Mouse (Mus musculus) R1 (cell line): Measurements from ENCODE around the gene Hspa2.
"Not testable (repeated sequence)": the region's sequence is repeated elsewhere in the genome, so short reads cannot be mapped to it uniquely, and the experiment has no call there.

Source experiments
- DNase-seq: peaks from one replicate; pipeline ENCODE4 v3.0.0-alpha.2; 2018; ENCODE audit warnings: low read depth, low spot score

Hspa2 gene

GRCm38 (mm10) chr12:76431431-76431830, 27.5 kb downstream of the Hspa2 start:
- DNase-seq, result no peak

DNA sequence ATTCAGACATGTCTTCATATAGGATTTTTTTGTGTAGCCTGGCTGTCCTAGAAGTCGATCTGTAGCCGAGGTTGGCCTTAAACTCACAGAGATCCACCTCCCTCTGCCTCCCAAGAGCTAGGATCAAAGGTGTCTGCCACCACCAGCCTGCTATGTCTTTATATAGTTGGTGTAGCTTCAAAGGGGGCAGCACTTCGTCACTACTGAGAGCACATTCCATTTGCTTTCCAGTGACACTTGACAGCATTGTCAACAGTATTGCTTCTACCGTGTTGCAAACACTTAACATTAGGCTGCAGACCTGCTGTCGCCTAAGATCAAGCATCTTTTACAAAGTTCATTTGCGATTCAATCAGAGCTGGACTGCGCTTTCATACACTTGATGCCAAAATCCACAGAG, 30.1 kb downstream of the Hspa2 start:
- DNase-seq, result no peak

DNA sequence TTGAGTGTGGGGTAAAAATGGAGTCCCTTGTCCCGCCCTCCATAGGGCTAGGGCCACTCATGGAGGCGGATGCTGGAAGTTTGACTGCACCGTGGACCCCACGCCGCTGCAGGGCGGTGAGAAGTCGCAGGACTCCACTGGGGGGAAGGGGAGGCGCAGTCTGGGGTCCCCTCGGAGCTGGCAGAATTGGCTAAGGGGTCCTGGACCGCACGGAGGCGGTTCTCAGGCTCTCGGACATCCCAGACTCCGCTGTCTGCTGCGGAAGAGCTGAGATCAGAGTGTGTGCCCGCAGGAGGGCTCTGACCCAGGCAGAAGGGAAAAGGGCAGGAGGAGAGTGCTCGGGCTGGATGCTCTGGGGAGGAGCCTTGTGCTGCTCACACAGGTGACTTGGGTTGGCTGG, 31.1 kb downstream of the Hspa2 start:
- DNase-seq, result peak; percentile 45

DNA sequence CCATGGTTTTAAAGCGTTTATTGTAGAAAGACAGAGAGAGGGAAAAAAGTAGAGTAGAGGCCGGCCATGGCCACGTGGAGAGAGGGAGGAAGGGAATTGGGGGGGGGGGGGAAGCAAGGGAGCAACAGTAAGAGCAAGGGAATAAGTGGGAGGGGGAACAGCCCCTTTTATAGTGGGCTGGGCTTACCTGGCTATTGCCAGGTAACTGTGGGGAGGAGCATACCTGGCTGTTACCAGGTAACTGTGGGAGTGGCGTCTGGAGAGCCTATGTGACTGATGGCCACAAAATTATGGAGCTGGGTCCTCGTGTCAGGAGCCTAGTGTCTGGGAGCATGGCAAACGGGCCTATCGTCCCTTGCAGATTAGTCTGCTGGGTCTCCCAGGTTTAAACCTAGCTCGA, 31.6 kb downstream of the Hspa2 start:
- no peak for DNase-seq

- not testable (repeated sequence) for DNase-seq
Measured at GRCm38 (mm10) chr12:76443488-76443887, 39.5 kb downstream of the Hspa2 start.

- peak; percentile 92 for DNase-seq
Measured at GRCm38 (mm10) chr12:76444359-76444772, 40.4 kb downstream of the Hspa2 start.

DNA sequence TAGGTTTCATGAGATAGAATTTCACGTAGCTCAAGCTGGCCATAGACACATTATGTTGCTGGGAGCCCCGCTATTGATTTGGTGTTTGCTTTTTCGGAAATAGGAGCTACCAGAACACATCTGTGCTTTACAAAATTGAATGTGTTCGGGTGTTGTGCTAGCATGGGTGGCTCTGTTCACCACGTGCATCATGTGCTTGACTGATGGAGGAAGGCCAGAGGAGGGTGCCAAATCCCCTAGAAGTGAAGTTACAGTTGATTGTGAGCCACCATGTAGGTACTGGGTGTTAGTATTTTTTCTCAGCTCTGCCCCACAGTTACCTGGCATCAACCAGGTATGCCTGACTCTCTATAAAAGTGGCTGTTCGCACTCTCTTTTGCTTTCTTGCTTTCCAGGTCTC, 40.9 kb downstream of the Hspa2 start:
- no peak for DNase-seq

DNA sequence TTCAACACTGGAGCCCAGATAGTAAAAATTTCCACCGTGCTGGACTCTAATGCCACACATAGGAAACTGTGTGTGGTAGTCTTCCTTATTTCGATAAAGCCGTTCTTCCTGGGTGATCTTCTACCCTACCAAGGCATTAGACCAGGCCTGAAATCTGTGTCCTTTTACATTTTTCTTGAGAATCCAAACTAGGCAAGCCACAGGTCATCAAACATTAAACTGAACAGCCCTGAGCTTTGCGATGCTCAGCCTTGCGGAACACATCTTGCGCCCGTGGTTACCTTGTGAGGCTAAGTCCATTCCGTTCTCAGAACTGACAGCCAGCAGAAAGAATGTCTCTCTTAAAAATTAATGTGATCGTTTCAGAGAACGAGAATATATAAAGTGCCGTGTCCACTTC, 42.2 kb downstream of the Hspa2 start:
- no peak for DNase-seq

- DNase-seq, result no peak
Measured at GRCm38 (mm10) chr12:76448127-76448526, 44.2 kb downstream of the Hspa2 start.

DNA sequence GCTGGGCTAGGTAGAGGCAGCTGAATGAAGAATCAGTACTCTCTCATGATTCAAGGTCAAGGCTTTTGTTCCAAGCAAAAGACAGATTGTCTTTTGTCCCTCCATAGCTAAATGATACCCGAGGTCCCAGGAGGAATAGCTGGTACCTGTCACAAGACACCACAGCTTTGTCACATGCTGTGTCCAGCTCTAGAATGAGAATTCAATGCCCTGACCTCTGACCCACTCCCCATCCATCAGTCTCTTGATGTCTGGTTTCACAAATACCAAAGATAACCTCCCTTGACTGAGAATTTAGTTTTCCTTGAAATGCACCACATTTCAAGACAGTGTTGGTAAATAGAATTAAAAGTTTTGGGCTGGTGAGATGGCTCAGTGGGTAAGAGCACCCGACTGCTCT, 48.2 kb downstream of the Hspa2 start:
- DNase-seq, result no peak
